9 mouse cellular contexts compared by ENCODE assay signal in genomic region chr10:80024229-80025043, GRCm38 (mm10). TPM values are rescaled to one million over a fixed set of nuclear protein-coding genes. Genes with fewer than 3 reads are reported as not detected.
A peak's percentile ranks its signal among the peaks of the same experiment; 100 is the strongest.
DNase-seq lines count a peak whose midpoint lies in the region; ATAC-seq and TF ChIP-seq lines count a peak whose summit lies in the region.
"Had no signal": no experiment of that assay in that cellular context is flagged by ENCODE, and none has a peak within 500 bp of the region (broad histone marks: within the 10 kb centered on the region; RNA-seq: fewer than 3 reads in every experiment).

No protein-coding gene starts in this region.

- TF ChIP-seq CTCF in kidney, adult 2 months (conservative IDR thresholded peaks at IDR 0.05; ENCODE audit: insufficient read depth, insufficient read length, low read depth, low read length) = no peak

- WGBS in kidney, adult 2 months = 82% methylated on average over 15 of the region's 15 CpGs
- WGBS in limb, embryonic 10.5 days = 83% methylated on average over 15 of the region's 15 CpGs

- no peaks in the 10 kb centered on the region for H3K9me3 ChIP-seq in limb, embryonic 10.5 days (replicated peaks)
- H3K9me3 ChIP-seq: embryonic facial prominence, embryonic 13.5 days had no signal

- DNase-seq in kidney, adult 2 months = peak; percentile 27
- DNase-seq in kidney, postnatal 10 days = no peak
- no peak for DNase-seq in limb, embryonic 10.5 days (ENCODE audit: low spot score)
- DNase-seq in spleen, postnatal 36 days (ENCODE audit: low spot score in 2 of 2) = peak; percentile 90
- DNase-seq in left cerebral cortex, adult 8-10 months (ENCODE audit: low spot score in 2 of 2) = no peak
- no peak for DNase-seq in yolk sac, embryonic 10.5 days (ENCODE audit: low spot score)
- DNase-seq in adrenal gland, adult 8-10 months = no peak

- H3K4me1 ChIP-seq in kidney, adult 2 months (ENCODE audit: control insufficient read depth, insufficient read depth, low read length) = no peaks in the 10 kb centered on the region
- H3K4me1 ChIP-seq in limb, embryonic 10.5 days = peaks cover 38% of the 10 kb centered on the region

- ATAC-seq in CD4-positive, CD25-positive, alpha-beta regulatory T cell, adult 4 months = peak; percentile 88

- H3K27ac ChIP-seq in kidney, adult 2 months (ENCODE audit: insufficient read depth, low read depth, low read length) = no peak overlapping the region
- 0 out of 2 replicates have a peak overlapping the region, but pooled peaks have one; percentile 8 for H3K27ac ChIP-seq in limb, embryonic 10.5 days
- H3K27ac ChIP-seq: embryonic facial prominence, embryonic 13.5 days had no signal

- no peaks in the 10 kb centered on the region for H3K36me3 ChIP-seq in kidney, adult 2 months (ENCODE audit: control insufficient read depth, insufficient read depth, low read length)
- H3K36me3 ChIP-seq in limb, embryonic 10.5 days = peaks cover 74% of the 10 kb centered on the region
- H3K36me3 ChIP-seq: embryonic facial prominence, embryonic 13.5 days had no signal

- no peak overlapping the region for H3K4me3 ChIP-seq in kidney, adult 2 months (ENCODE audit: insufficient read depth, low read depth, low read length)
- no peak overlapping the region for H3K4me3 ChIP-seq in limb, embryonic 10.5 days
- H3K4me3 ChIP-seq: embryonic facial prominence, embryonic 13.5 days had no signal

- no peak for TF ChIP-seq POLR2A in kidney, adult 2 months (IDR thresholded peaks at IDR 0.05; ENCODE audit: low read depth, low read length)

- H3K27me3 ChIP-seq in kidney, adult 2 months (replicated peaks; ENCODE audit: control insufficient read depth, insufficient read depth, low read length) = no peaks in the 10 kb centered on the region
- H3K27me3 ChIP-seq in limb, embryonic 10.5 days (ENCODE audit: low read depth, poor library complexity, severe bottlenecking) = no peaks in the 10 kb centered on the region

RNA-seq across cellular contexts. Expression of gene Arhgap45, which starts 8.0 kb away (rescaled TPM):
- 9.6 and 25.5 TPM in 2 replicates for polyA plus RNA-seq in kidney, adult 2 months (2012; rRNA removed)
- polyA plus RNA-seq in CD4-positive, CD25-positive, alpha-beta regulatory T cell, adult 4 months (2017; shearing (Covaris generic)) = 100 to 1,000 TPM; 233 to 369 TPM
- 14.9 and 15.5 TPM in 2 replicates for polyA plus RNA-seq in limb, embryonic 10.5 days (2016; fragmentation: Nextera tagmentation; extraction: Ambion mirVana)
- total RNA-seq in left cerebral cortex, adult 8-10 months (2022) = 1 to 10 TPM; 3.6 to 9.6 (median 6.0) TPM
- 10 to 100 TPM in 2 of 4 experiments, 1 to 10 TPM in 2; 6.4 to 10.6 (median 8.5) TPM for total RNA-seq in adrenal gland, adult 8-10 months (2022)

RNA-seq across cellular contexts. Expression of gene Polr2e, which starts 15.2 kb away (rescaled TPM):
- 230 and 235 TPM in 2 replicates for polyA plus RNA-seq in kidney, adult 2 months (2012; rRNA removed)
- polyA plus RNA-seq in CD4-positive, CD25-positive, alpha-beta regulatory T cell, adult 4 months (2017; shearing (Covaris generic)) = 100 to 1,000 TPM; 194 to 220 TPM
- polyA plus RNA-seq in limb, embryonic 10.5 days (2016; fragmentation: Nextera tagmentation; extraction: Ambion mirVana) = 319 and 357 TPM in 2 replicates
- total RNA-seq in left cerebral cortex, adult 8-10 months (2022) = 10 to 100 TPM; 64.7 to 80.4 (median 72.9) TPM
- total RNA-seq in adrenal gland, adult 8-10 months (2022) = 100 to 1,000 TPM in 1 of 4 experiments, 10 to 100 TPM in 3; 79.1 to 104 (median 94.4) TPM

RNA-seq across cellular contexts. Expression of gene Gpx4, which starts 22.5 kb away (rescaled TPM):
- polyA plus RNA-seq in kidney, adult 2 months (2012; rRNA removed) = 1,431 and 1,557 TPM in 2 replicates
- polyA plus RNA-seq in CD4-positive, CD25-positive, alpha-beta regulatory T cell, adult 4 months (2017; shearing (Covaris generic)) = 100 to 1,000 TPM; 450 to 480 TPM
- polyA plus RNA-seq in limb, embryonic 10.5 days (2016; fragmentation: Nextera tagmentation; extraction: Ambion mirVana) = 589 and 631 TPM in 2 replicates
- total RNA-seq in left cerebral cortex, adult 8-10 months (2022) = 100 to 1,000 TPM; 472 to 551 (median 538) TPM
- total RNA-seq in adrenal gland, adult 8-10 months (2022) = 100 to 1,000 TPM; 697 to 776 (median 769) TPM

RNA-seq across cellular contexts. Expression of gene Abca7, which starts 28.1 kb away (rescaled TPM):
- polyA plus RNA-seq in kidney, adult 2 months (2012; rRNA removed) = 10.6 and 11.8 TPM in 2 replicates
- polyA plus RNA-seq in CD4-positive, CD25-positive, alpha-beta regulatory T cell, adult 4 months (2017; shearing (Covaris generic)) = 10 to 100 TPM; 11.4 to 16.4 TPM
- polyA plus RNA-seq in limb, embryonic 10.5 days (2016; fragmentation: Nextera tagmentation; extraction: Ambion mirVana) = 2.0 and 2.3 TPM in 2 replicates
- total RNA-seq in left cerebral cortex, adult 8-10 months (2022) = 10 to 100 TPM; 11.0 to 12.3 (median 12.0) TPM
- 10 to 100 TPM; 21.6 to 35.5 (median 27.8) TPM for total RNA-seq in adrenal gland, adult 8-10 months (2022)

RNA-seq across cellular contexts. Expression of gene Cnn2, which starts 36.1 kb away (rescaled TPM):
- polyA plus RNA-seq in kidney, adult 2 months (2012; rRNA removed) = 52.3 and 55.5 TPM in 2 replicates
- polyA plus RNA-seq in CD4-positive, CD25-positive, alpha-beta regulatory T cell, adult 4 months (2017; shearing (Covaris generic)) = 100 to 1,000 TPM; 904 to 969 TPM
- 261 and 301 TPM in 2 replicates for polyA plus RNA-seq in limb, embryonic 10.5 days (2016; fragmentation: Nextera tagmentation; extraction: Ambion mirVana)
- total RNA-seq in left cerebral cortex, adult 8-10 months (2022) = 1 to 10 TPM; 5.4 to 6.7 (median 6.3) TPM
- total RNA-seq in adrenal gland, adult 8-10 months (2022) = 10 to 100 TPM; 23.9 to 36.3 (median 30.0) TPM

Comparison
In these comparisons a context has a peak if more than half of its experiments do, and no peak if none do; other contexts are left out.
1. DNase-seq: peak in kidney, adult 2 months (single experiment) and spleen, postnatal 36 days (2 of 2); none in kidney, postnatal 10 days (single experiment), limb, embryonic 10.5 days (single experiment), left cerebral cortex, adult 8-10 months (0 of 2), yolk sac, embryonic 10.5 days (single experiment) and adrenal gland, adult 8-10 months (single experiment).